ENCODE assay signal across 8 mouse cellular contexts in genomic region chr2:27758414-27759301, GRCm38 (mm10).
DNase-seq lines count a peak whose midpoint lies in the region; ATAC-seq and TF ChIP-seq lines count a peak whose summit lies in the region.

No protein-coding gene starts in this region.

- ATAC-seq in hindbrain, embryonic 12.5 days (ENCODE audit: low FRiP score): no peak
- ATAC-seq in lung, embryonic 14.5 days (ENCODE audit: insufficient read depth): peak; percentile 82

- H3K27me3 ChIP-seq in hindbrain, embryonic 12.5 days: no peaks in the 10 kb centered on the region
- H3K27me3 ChIP-seq in lung, embryonic 14.5 days (ENCODE audit: insufficient read depth, low read length): no peaks in the 10 kb centered on the region

- no peak overlapping the region for H3K4me2 ChIP-seq in hindbrain, embryonic 12.5 days (replicated peaks)
- H3K4me2 ChIP-seq in lung, embryonic 14.5 days: peak overlapping the region; percentile 10; the same call in 1 of the 2 replicates

- H3K27ac ChIP-seq in hindbrain, embryonic 12.5 days: peak overlapping the region; percentile 67
- H3K27ac ChIP-seq in lung, embryonic 14.5 days (ENCODE audit: low read depth): peak overlapping the region; percentile 77

- H3K4me3 ChIP-seq in hindbrain, embryonic 12.5 days: no peak overlapping the region
- no peak overlapping the region for H3K4me3 ChIP-seq in lung, embryonic 14.5 days (ENCODE audit: low read depth, low read length)

- no peaks in the 10 kb centered on the region for H3K9me3 ChIP-seq in hindbrain, embryonic 12.5 days (replicated peaks)
- H3K9me3 ChIP-seq in lung, embryonic 14.5 days (ENCODE audit: low read depth, low read length): no peaks in the 10 kb centered on the region

- WGBS in hindbrain, embryonic 12.5 days: 49% methylated on average over 20 of the region's 20 CpGs
- 37% methylated on average over 20 of the region's 20 CpGs for WGBS in lung, embryonic 14.5 days

- no peak overlapping the region for H3K9ac ChIP-seq in hindbrain, embryonic 12.5 days
- no peak overlapping the region; the same call in 1 of the 2 replicates for H3K9ac ChIP-seq in lung, embryonic 14.5 days

- peaks cover 36% of the 10 kb centered on the region for H3K36me3 ChIP-seq in hindbrain, embryonic 12.5 days
- peaks cover 69% of the 10 kb centered on the region for H3K36me3 ChIP-seq in lung, embryonic 14.5 days (ENCODE audit: insufficient read depth)

- no peak for TF ChIP-seq CTCF in lung, embryonic 14.5 days (IDR thresholded peaks at IDR 0.05; ENCODE audit: low read depth)

- peaks cover 34% of the 10 kb centered on the region for H3K4me1 ChIP-seq in hindbrain, embryonic 12.5 days
- H3K4me1 ChIP-seq in lung, embryonic 14.5 days (ENCODE audit: insufficient read depth): peaks cover 24% of the 10 kb centered on the region

- peak; percentile 82 to 84 for DNase-seq in adrenal gland, adult 18-20 months (ENCODE audit: low spot score in 2 of 2)
- peak; percentile 90 to 93 for DNase-seq in cerebellum, postnatal 25 days
- peak; percentile 97 for DNase-seq in gastrocnemius, adult 18-20 months (ENCODE audit: low spot score)
- DNase-seq in layer of hippocampus, postnatal 10 days (ENCODE audit: low spot score in 2 of 2): peak; percentile 95 to 96
- peak; percentile 99 for DNase-seq in lung, embryonic 14.5 days
- peak; percentile 96 to 97 for DNase-seq in right cerebral cortex, postnatal 10 days (ENCODE audit: low spot score in 2 of 2)
- DNase-seq in thymus, postnatal 10 days (ENCODE audit: low spot score in 2 of 2): no peak

Comparison
In these comparisons a context has a peak if more than half of its experiments do, and no peak if none do; other contexts are left out.
1. DNase-seq: peak in adrenal gland, adult 18-20 months (2 of 2), cerebellum, postnatal 25 days (2 of 2), gastrocnemius, adult 18-20 months (single experiment), layer of hippocampus, postnatal 10 days (2 of 2), lung, embryonic 14.5 days (single experiment) and right cerebral cortex, postnatal 10 days (2 of 2); none in thymus, postnatal 10 days (0 of 2).